Mouse (Mus musculus) embryo, embryonic 10.5 days (tissue): ENCODE data around the gene Smc1b.
A peak's percentile ranks its signal among the peaks of the same experiment; 100 is the strongest.

Experiments used
- DNase-seq: peaks from one replicate; pipeline ENCODE4 v3.0.0-alpha.2; 2015; ENCODE audit warnings: low spot score

Gene Smc1b

GRCm38 (mm10) chr15:85131275-85132192, at the start of gene Smc1b, which contains the start of gene Ribc2:
Gene Smc1b, minus strand, starts transcription at chr15:85131964.
Gene Ribc2, plus strand, starts transcription at chr15:85132078.
- DNase-seq: peak; percentile 93

DNA sequence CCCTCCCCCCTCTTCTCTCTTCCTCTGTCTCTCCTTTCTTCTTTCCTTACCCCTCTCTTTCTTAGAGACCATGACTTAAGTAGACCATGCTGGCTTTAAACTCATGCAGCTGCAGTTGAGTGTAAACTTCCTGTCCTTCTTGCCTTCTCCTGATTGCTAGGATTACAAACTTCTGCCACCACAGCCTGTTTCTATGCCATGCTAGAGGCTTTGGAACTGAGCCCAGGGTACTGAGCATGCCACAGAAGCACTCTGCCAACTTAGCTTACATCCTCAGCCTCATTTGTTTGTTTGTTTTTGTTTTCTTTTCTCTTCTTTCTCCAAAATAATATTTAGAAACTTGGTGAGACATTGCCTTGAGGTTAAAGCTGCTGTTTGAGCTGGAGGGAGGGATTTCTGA, 48.6 kb upstream of the Smc1b start:
- no peak for DNase-seq

- DNase-seq: no peak
These were observed 47.9 kb upstream of the Smc1b start for GRCm38 (mm10) chr15:85179528-85180180.

- no peak for DNase-seq
These were observed 46.4 kb upstream of the Smc1b start for GRCm38 (mm10) chr15:85178172-85178571.

GRCm38 (mm10) chr15:85177576-85177975, 45.8 kb upstream of the Smc1b start:
- peak; percentile 89 for DNase-seq

GRCm38 (mm10) chr15:85174060-85174459, 42.3 kb upstream of the Smc1b start:
- DNase-seq: no peak

DNA sequence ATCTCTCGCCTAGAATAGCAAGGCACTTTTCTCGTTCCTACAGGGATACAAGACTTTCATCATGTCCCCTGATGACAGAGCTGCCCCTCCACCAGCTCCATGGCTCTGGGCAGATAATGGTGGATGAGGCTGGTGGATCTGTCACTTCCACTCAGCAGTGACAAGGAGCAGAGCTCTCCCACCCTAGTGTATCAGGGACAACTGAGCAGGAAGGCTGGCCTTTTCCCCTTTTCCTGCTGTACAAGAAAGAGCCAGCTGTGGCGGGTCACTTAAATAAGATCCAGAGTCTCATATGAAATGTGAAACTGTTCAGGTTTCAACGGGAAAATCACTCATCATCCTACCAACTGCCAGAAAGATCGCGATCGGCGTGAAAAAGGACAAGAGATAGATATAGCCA, 41.7 kb upstream of the Smc1b start:
- no peak for DNase-seq

- no peak for DNase-seq
These were observed 40.3 kb upstream of the Smc1b start for GRCm38 (mm10) chr15:85172054-85172453.

GRCm38 (mm10) chr15:85167086-85167679, 35.4 kb upstream of the Smc1b start:
- no peak for DNase-seq

DNA sequence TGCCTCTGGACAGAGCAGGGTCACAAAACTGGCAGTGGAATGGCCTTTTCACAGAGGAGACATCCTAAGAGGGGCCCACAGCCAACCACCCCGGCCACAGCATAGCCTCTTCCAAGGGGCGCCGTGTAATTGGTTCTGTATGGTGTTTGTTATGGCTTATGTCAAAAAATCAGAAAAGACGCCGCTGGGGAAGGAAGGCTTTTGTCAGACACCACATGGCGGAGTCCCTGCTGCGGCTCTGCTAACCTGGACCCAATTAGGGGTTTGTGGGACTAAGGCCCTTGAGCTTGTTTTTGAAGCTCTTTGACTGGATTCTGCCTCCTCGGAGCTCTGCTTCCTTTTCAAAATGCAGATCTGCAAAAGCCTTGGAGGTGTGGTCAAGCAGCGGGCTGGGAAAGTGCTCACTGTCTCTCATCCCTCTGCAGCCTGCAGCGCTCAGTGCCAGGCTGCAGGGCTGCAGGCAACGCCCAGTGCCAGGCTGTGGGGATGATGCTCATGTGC, 34.7 kb upstream of the Smc1b start:
- peak; percentile 79 for DNase-seq

DNA sequence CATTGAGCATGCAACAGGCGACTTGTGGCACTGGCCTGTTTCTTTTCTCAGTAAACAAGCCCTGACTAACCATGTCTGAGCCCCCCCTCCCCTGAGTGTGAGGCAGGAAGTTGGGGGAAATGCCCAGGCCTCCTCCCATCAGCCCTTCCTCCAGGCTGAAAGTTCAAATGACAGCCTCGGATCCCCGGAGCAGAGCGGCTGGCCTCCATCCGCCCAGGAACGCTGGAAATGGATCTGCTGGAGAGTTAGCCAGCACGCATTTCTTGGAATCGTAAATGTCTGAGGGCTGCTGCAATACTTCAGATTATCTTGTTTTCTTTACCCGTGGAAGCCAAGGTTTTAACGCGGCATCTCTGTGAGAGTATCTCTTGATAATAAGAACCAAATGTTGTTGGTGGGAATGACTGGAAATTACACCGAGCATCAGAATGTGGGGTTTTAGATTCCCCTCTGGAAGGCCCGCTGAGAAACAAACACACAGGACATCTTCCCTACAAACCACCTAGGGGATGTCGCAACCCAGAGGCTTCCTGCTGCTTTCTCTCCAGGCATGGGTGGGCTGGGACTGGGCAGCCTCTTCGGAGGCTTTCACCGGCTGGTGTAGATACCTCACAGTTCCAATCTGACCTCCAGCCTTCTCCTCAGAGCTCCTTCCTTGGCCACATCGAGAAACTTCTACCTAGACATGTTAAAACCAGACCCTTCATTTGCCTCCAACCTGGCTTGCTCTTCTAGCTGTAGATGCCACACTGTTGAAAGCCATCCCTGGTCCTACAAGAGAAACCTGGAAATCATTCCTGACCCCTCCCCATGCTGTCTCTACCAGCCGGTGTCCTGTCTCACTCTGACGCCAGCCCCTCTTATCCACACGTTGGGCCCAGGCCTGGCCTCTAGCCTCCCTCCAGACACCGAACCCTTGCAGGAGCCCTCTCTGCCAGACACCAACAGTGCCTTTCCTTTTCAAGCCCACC, 31.2 kb upstream of the Smc1b start:
- DNase-seq: peak; percentile 54

- no peak for DNase-seq
These were observed 29.7 kb upstream of the Smc1b start for GRCm38 (mm10) chr15:85161416-85161815.

- DNase-seq: no peak
These were observed 24.4 kb upstream of the Smc1b start for GRCm38 (mm10) chr15:85156198-85156597.

DNA sequence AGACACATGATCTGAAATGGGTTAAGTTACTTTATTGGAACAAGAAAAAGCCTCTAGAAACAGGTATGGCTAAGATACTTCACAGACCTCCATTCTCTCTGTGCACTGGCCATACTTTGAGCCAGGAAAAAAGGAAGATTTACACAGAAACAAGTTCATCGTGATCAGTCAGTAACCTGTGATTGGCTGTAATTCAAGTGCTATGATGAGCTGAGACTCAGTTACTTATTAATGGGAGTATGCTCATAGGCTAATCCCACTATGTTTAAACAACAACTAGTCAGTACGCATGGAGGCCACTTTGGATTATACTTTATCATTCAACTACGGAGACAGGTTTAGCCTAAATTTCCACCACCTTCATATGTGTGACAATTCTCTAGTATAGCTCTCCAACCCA, 22.3 kb upstream of the Smc1b start:
- no peak for DNase-seq

DNA sequence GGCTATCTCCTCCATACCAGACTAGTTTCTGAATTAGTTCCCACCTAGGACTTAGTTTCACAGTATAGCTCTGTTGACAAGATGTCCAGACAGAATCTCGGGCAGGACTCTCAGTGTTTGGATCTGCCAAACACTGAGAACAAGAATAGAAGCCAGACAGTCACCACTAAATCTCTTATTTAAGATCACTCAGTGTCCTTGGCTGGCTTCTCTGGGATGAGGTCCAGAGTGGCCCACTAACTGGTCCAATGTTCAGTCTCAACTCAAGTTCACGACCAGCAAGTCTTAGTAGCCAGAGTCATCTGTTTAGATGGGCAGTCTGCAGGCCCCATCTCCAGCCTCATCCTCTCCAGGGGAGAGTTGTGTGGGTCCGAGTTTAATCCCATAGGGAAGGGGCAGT, 20.8 kb upstream of the Smc1b start:
- DNase-seq: no peak

GRCm38 (mm10) chr15:85151433-85151918, 19.7 kb upstream of the Smc1b start:
- DNase-seq: peak; percentile 88

- no peak for DNase-seq
These were observed 12.5 kb upstream of the Smc1b start for GRCm38 (mm10) chr15:85144249-85144648.

- DNase-seq: no peak
These were observed 12.0 kb upstream of the Smc1b start for GRCm38 (mm10) chr15:85143747-85144146.

GRCm38 (mm10) chr15:85143161-85143560, 11.4 kb upstream of the Smc1b start:
- no peak for DNase-seq

DNA sequence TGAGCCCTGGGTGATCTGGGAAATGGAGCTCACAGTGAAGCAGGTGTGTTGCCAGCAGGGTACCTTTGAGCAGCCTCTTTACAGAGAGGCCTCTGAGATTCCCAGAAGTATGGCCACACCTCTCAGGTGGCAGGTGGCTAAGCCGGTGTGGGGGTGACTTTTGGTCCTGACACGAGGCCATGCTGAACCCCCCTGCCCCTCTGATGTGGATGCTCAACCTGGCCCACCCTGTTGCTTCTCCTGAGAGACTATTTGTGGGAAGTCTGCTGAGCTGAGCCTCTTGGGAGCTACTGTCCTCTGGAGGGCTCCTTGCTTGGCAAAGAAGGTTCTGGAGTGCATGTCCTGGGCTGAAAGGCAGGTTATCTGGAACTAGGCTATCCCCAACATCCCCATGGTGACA, 10.7 kb upstream of the Smc1b start:
- no peak for DNase-seq

- no peak for DNase-seq
These were observed 9.5 kb upstream of the Smc1b start for GRCm38 (mm10) chr15:85141290-85141689.
